Mouse (Mus musculus) right cerebral cortex, adult 18-20 months (tissue): ENCODE data around the gene Cct4.

ENCODE experiments used
- DNase-seq: peaks from one replicate; pipeline ENCODE4 v3.0.0; 2022; ENCODE audit warnings: mixed read lengths

The Cct4 gene

DNA sequence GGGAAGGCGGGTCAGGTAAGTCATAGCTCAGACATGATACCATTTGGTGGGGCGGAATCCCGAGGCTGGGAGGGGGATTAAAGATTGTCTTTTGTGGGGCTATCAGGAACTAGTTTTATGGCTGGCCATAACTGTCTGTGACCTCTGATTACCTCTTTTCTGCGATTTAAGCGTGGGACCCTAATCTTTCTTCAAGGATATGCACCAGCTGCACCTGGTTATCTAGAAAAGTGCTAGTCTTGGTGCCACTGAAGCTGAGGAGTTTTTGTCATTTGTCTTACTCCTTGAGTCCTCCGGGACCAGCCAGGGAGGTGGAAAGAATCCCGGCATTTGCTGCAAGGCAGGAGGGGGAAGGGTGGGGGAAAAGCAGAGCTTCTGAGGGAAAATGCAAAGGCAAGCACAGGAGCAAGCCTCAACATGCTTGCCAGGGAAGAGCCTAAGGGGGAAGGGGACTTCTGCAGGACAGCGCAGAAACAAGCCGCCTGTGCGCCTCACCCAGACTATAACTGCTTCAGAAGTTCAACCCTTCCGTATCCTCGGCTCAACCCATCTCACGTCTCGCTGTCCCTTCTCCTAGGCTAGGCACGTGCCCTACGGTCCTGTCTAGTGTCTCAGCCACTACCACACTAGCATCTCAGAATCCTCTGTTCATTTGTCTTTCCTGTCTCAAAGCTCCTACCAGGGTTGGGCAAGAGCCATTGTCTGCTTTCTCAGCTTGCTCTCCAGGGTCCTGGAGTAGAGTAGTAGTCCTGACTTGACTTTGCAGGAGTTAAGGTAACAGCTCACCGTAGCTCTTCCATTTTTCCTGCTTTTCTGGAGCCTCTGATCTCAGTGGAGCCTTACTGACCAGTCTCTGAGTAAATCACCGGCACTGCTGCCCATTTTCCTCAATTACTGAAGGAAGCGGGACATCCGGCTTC lies 57.6 kb downstream of the Cct4 start:
- DNase-seq, result no peak

DNA sequence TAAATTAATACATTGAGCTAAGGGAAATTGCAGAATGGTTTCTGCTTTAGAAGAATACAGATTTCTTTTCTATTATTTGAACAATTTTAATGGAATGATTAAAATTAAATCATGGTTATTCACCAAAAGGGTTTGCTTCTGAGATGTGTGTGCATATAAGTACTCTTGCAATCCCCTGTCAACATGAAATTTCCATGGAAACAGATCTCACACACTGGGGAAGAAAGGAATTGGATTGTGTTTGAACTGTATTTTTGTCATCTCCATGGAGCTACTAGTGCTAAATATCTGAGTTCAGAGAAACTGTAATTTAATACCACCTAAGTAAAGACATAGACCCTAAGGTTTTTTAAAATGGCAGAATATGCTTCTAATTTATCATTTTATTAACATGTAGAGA lies 59.3 kb downstream of the Cct4 start:
- no peak for DNase-seq

DNA sequence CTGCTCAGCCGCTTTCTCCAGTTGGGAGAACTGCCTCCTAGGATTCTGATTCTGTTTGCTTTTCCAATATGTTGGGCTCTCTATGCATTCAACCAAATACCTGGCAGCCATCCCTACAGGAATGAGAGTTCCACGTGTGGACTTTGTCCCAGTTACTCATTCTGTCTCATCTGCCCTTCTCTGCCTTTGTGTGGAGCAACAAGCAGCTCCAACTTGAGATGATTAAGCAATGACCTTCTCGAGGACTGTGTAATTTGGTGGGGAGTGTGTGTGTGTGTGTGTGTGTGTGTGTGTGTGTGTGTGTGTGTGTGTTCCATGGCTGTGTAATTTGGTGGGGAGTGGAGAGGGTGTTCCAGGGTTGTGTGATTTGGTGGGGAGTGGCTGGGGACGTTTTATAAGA lies 62.0 kb downstream of the Cct4 start:
- no peak for DNase-seq
